Mouse (Mus musculus) forebrain, embryonic 11.5 days (tissue): ENCODE data around the gene Fxyd1. TPM values are rescaled to one million over a fixed set of nuclear protein-coding genes. Genes with fewer than 3 reads are reported as not detected.

ENCODE experiments used
- ATAC-seq: fragments of 200-750 bp; cut with Nextera tagmentation; replicated peaks from 2 replicates; pipeline ENCODE4 v1.8.0; 2017; ENCODE audit warnings: moderate TSS enrichment; ENCODE audit not compliant: low FRiP score
- DNase-seq: peaks from one replicate; pipeline ENCODE4 v3.0.0-alpha.2; 2017; ENCODE audit warnings: low spot score
- H3K27ac ChIP-seq: fragments of 300-500 bp; sonication (generic); 2 replicates; pipeline ENCODE4 v1.5.1; 2014; ENCODE audit warnings: low read depth, low read length
- H3K27me3 ChIP-seq: fragments of 300-500 bp; sonication (generic); 2 replicates; pipeline ENCODE4 v1.6.1; 2014; ENCODE audit warnings: mild to moderate bottlenecking, low read length, mixed read lengths; ENCODE audit not compliant: control insufficient read depth, insufficient read depth
- H3K36me3 ChIP-seq: fragments of 300-500 bp; sonication (generic); 2 replicates; pipeline ENCODE4 v1.6.1; 2014; ENCODE audit warnings: mild to moderate bottlenecking, low read length, moderate library complexity, mixed read lengths; ENCODE audit not compliant: control insufficient read depth, insufficient read depth
- H3K4me1 ChIP-seq: fragments of 300-500 bp; sonication (generic); replicated peaks from 2 replicates; pipeline ENCODE4 v1.6.1; 2014; ENCODE audit warnings: low read length, mixed read lengths; ENCODE audit not compliant: control insufficient read depth, insufficient read depth
- H3K4me2 ChIP-seq: fragments of 300-500 bp; sonication (generic); 2 replicates; pipeline ENCODE4 v1.6.1; 2014; ENCODE audit warnings: low read depth, mild to moderate bottlenecking, low read length, moderate library complexity, mixed read lengths; ENCODE audit not compliant: severe bottlenecking
- H3K4me3 ChIP-seq: fragments of 300-500 bp; sonication (generic); 2 replicates; pipeline ENCODE4 v1.5.1; 2014; ENCODE audit warnings: low read depth, low read length
- H3K9ac ChIP-seq: fragments of 300-500 bp; sonication (generic); 2 replicates; pipeline ENCODE4 v1.6.1; 2014; ENCODE audit warnings: low read length
- H3K9me3 ChIP-seq: fragments of 300-500 bp; sonication (generic); 2 replicates; pipeline ENCODE4 v1.6.1; 2016; ENCODE audit warnings: low read length, mixed read lengths; ENCODE audit not compliant: control insufficient read depth
- WGBS: fragments of 180-500 bp; shearing (Covaris S2); extraction: QIAGEN DNeasy Blood & Tissue Kit; methylation state at CpG from one replicate; pipeline ENCODE4 v1.1.7; 2014; 5-methylcytosine and 5-hydroxymethylcytosine counted together
- polyA plus RNA-seq: library from polyadenylated mRNA; unstranded; fragments of >200 nt; fragmentation: Nextera tagmentation; extraction: Ambion mirVana; gene quantifications from 2 replicates; pipeline ENCODE4 v1.2.1, GENCODE M21; 2014

Gene Fxyd1
- polyA plus RNA-seq, 1 experiment from 2014 or later = 2.9 TPM

DNA sequence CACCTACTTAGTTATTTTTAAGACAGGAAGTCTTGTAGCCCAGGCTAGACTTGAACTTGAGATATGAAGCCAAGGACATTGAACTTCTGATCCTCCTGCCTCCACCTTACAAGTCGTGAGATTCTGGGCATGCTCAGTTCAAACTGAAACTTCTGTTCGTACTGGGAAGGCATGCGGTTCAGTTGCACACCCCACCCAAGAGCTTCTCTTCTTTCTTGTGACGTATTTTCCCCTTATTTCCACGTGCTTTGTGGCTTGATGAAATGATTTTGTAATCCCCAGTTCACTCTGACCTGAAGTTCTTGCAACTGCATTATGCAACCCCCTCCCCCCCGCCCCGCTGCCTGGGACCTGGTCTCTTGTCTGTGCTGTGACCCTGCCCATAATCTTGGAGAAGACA is 25.3 kb downstream of the Fxyd1 start:
- DNase-seq (no peak), ATAC-seq (no peak)
- H3K4me3 ChIP-seq = no peak overlapping the region
- no peak overlapping the region for H3K9ac ChIP-seq
- no peaks in the 10 kb centered on the region for H3K9me3 ChIP-seq
- 85% methylated on average over 7 of the region's 7 CpGs for WGBS
- H3K4me2 ChIP-seq = no peak overlapping the region
- no peaks in the 10 kb centered on the region for H3K4me1 ChIP-seq
- H3K27ac ChIP-seq = no peak overlapping the region
- H3K27me3 ChIP-seq = no peaks in the 10 kb centered on the region
- no peaks in the 10 kb centered on the region for H3K36me3 ChIP-seq

DNA sequence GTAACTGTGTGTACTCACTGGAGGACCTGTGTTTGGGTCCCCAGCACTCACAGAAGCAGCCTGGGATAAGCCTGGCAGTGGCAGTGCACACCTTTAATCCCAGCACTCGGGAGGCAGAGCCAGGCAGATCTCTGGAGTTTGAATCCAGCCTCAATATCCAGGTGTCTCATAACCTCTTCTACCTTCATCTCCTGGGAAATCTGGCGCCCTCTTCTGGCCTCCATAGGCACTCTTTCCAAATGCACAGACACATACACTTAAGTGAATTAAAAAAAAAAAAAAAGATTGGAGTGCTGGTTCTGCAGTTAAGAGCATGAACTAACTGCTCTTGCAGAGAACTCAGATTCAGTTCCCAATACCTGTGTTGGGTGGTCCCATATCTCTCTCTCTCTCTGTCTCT is 26.3 kb downstream of the Fxyd1 start:
- no peak overlapping the region for H3K4me2 ChIP-seq
- 66% methylated on average over 2 of the region's 2 CpGs for WGBS
- ATAC-seq (no peak), DNase-seq (no peak)
- H3K9ac ChIP-seq = no peak overlapping the region
- H3K36me3 ChIP-seq = no peaks in the 10 kb centered on the region
- no peaks in the 10 kb centered on the region for H3K9me3 ChIP-seq
- no peak overlapping the region for H3K27ac ChIP-seq
- no peak overlapping the region for H3K4me3 ChIP-seq
- H3K4me1 ChIP-seq = no peaks in the 10 kb centered on the region
- H3K27me3 ChIP-seq = no peaks in the 10 kb centered on the region

DNA sequence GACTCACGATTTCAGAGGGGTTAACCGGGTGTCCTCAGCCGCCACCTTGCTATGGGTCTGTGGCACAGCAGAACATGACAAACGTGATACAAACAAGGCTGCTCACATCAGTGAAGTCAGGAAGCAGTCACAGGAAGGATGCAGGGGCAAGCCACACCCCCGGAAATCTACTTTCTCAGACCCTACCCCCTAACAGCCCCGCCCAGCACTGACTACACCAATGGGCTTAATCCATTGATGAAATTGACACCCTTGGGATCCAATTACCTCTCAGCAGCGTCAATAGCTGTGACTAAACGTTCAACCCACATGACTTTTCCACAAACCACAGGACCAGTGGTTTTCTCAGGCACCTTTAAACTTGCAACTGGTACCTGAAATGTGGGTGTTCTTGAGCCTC is 28.4 kb downstream of the Fxyd1 start:
- Histone ChIP-seq H3K9ac (no peak overlapping the region), H3K4me3 (no peak overlapping the region), H3K27me3 (no peaks in the 10 kb centered on the region), H3K27ac (no peak overlapping the region), H3K9me3 (no peaks in the 10 kb centered on the region), H3K4me2 (no peak overlapping the region), H3K36me3 (no peaks in the 10 kb centered on the region), H3K4me1 (no peaks in the 10 kb centered on the region)
- ATAC-seq (no peak), DNase-seq (no peak)
- 78% methylated on average over 8 of the region's 8 CpGs for WGBS

DNA sequence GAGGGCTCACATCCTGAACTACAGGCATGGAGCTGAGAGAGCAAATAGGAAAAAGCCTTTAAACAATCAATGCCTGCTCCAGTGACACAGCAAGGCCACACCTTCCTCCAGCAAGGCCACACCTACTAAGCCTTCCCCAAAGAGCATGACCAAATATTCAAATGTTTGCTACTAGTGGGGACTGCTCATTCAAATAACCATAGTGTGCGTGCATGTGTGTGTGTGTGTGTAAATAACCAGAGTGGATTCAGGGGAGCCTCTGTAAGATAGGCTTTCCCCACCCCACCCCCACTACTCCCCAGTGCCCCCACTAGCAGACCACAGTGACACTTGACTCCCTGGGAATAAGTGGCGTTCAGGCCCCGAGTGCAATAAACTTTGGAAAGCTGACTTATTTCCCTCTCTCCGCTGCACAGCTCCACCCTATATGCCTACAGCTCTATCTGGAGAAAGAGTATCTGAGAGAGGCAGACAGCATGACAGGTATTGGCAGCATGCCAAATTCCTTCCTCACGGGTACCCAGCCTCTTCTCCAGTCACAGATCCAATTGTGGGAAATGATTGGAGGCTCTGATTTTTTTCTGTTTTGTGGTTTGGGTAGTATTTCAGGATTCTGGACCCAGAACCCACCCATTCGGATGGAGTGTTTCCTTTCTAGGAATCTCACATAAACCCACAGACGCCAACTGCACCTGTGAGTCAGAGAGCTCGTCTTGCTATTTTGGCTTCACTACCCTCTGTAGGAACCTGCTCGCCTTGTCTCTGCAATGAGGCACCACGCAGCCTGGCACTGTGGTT is 39.7 kb downstream of the Fxyd1 start:
- Histone ChIP-seq H3K4me3 (no peak overlapping the region), H3K9ac (no peak overlapping the region), H3K4me2 (no peak overlapping the region), H3K27ac (no peak overlapping the region), H3K4me1 (no peaks in the 10 kb centered on the region), H3K27me3 (no peaks in the 10 kb centered on the region), H3K9me3 (no peaks in the 10 kb centered on the region), H3K36me3 (no peaks in the 10 kb centered on the region)
- no peak for ATAC-seq
- WGBS = 76% methylated on average over 10 of the region's 10 CpGs
- DNase-seq = no peak

DNA sequence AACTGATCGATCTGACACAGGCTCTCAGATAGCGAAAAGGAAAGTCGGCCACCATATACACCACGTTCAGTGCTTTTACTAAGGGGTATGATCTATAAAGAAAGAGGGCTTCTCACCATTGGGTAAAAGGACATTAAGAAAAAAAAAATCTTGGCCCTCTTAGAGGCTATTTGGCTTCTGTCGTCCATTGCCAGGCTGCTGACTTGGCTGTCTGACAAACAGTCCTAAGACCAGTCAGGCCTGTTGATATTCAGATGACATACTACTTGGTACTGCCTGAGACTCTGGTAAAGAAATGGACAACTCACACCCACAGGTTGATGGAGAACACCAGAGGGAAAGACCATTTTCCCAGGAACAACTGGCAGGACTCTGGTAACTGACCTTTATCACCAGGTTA is 44.0 kb downstream of the Fxyd1 start:
- no peaks in the 10 kb centered on the region for H3K4me1 ChIP-seq
- H3K27ac ChIP-seq = no peak overlapping the region
- H3K27me3 ChIP-seq = no peaks in the 10 kb centered on the region
- H3K36me3 ChIP-seq = no peaks in the 10 kb centered on the region
- DNase-seq (no peak), ATAC-seq (no peak)
- H3K9me3 ChIP-seq = no peaks in the 10 kb centered on the region
- no peak overlapping the region for H3K4me3 ChIP-seq
- no peak overlapping the region for H3K9ac ChIP-seq
- H3K4me2 ChIP-seq = no peak overlapping the region
- WGBS = 90% methylated on average over 5 of the region's 5 CpGs

DNA sequence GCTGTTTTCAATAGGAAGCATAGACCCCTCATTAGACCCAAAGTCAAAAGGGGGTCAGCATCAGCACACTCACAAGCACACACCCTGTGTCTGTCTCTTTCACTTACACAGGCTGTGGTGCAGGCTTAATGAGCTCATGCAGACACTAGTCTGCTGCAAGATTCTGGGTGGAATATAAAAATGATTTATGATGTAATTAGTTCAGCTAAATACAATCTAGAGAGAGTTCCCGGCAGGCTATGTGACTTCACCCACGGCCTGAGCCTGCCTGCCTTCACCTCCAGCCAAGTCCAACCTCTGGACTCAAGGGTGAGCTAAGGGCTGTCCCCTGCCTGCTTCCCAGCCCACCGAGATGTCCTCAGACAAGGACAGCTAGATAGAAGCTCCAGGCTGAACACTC is 48.1 kb downstream of the Fxyd1 start:
- Histone ChIP-seq H3K4me1 (no peaks in the 10 kb centered on the region), H3K4me2 (no peak overlapping the region), H3K27me3 (no peaks in the 10 kb centered on the region), H3K4me3 (no peak overlapping the region), H3K9me3 (no peaks in the 10 kb centered on the region), H3K27ac (no peak overlapping the region), H3K9ac (no peak overlapping the region), H3K36me3 (no peaks in the 10 kb centered on the region)
- DNase-seq (no peak), ATAC-seq (no peak)
- WGBS = 89% methylated on average over 3 of the region's 3 CpGs

GRCm38 (mm10) chr7:31008175-31008574 is 48.8 kb downstream of the Fxyd1 start:
- H3K9ac ChIP-seq = no peak overlapping the region
- no peak for ATAC-seq
- WGBS = 69% methylated on average over 1 of the region's 1 CpGs

DNA sequence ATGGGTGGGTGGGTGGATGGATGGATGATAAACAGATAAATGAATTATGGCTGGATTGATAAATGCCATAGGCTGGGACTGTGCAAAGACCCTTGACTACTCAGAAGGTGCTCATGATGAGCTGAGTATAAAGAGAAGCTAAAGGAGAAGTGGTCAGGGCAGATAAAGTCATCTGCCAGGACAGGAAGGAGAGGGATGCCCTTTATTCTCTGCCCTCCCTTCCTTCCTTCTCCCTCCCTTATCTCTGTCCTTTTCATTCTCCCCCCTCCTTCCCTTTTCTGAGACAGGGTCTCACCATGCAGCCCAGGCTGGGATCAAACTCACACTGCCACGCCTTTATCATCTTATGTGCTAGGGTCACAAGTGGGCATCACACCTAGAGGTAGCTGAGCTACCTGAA is 49.2 kb downstream of the Fxyd1 start:
- 83% methylated on average over 1 of the region's 1 CpGs for WGBS
- Histone ChIP-seq H3K36me3 (no peaks in the 10 kb centered on the region), H3K9me3 (no peaks in the 10 kb centered on the region), H3K27me3 (no peaks in the 10 kb centered on the region), H3K4me3 (no peak overlapping the region), H3K4me1 (no peaks in the 10 kb centered on the region), H3K27ac (no peak overlapping the region), H3K4me2 (no peak overlapping the region), H3K9ac (no peak overlapping the region)
- DNase-seq (no peak), ATAC-seq (no peak)

More at GRCm38 (mm10) chr7:31008175-31008574, 48.8 kb downstream of the Fxyd1 start:
- H3K9me3 ChIP-seq = no peaks in the 10 kb centered on the region
- no peaks in the 10 kb centered on the region for H3K4me1 ChIP-seq
- no peak overlapping the region for H3K4me2 ChIP-seq
- H3K27ac ChIP-seq = no peak overlapping the region
- H3K27me3 ChIP-seq = no peaks in the 10 kb centered on the region
- no peak overlapping the region for H3K4me3 ChIP-seq
- H3K36me3 ChIP-seq = no peaks in the 10 kb centered on the region
- no peak for DNase-seq

DNA sequence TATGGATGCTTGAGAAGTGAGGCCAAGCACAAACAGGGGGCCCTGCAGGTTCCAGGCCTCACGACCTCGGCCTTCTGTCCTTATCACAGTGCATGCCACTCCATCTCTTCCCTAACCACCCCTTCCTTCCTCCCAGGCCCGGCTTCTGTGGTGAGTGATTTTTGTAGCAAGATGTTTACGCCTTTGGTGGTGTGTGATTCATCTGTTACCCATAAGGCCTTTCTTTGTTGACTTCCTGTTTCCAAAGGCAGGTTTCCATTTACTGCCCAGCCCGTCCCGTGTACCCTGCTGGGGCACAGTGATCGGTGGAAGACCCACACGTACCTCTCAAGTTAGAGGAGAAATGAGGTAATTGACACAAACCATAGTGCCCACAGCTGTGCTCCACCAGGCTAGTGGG is 54.3 kb downstream of the Fxyd1 start:
- H3K27ac ChIP-seq = no peak overlapping the region
- 86% methylated on average over 8 of the region's 8 CpGs for WGBS
- no peak overlapping the region for H3K4me3 ChIP-seq
- ATAC-seq (no peak), DNase-seq (no peak)
- H3K9me3 ChIP-seq = no peaks in the 10 kb centered on the region
- no peaks in the 10 kb centered on the region for H3K36me3 ChIP-seq
- no peak overlapping the region for H3K4me2 ChIP-seq
- H3K27me3 ChIP-seq = no peaks in the 10 kb centered on the region
- no peaks in the 10 kb centered on the region for H3K4me1 ChIP-seq
- no peak overlapping the region for H3K9ac ChIP-seq
